Mouse (Mus musculus): ENCODE data around the gene Nek10.
"Not testable (repeated sequence)": the region's sequence is repeated elsewhere in the genome, so short reads cannot be mapped to it uniquely, and the experiment has no call there.

The Nek10 gene

GRCm38 (mm10) chr14:14984710-14985647, 181.8 kb downstream of the Nek10 start:
- peak; percentile 66 for DNase-seq (ENCODE audit: inconsistent ontology term)

GRCm38 (mm10) chr14:14987403-14987802, 184.2 kb downstream of the Nek10 start:
- DNase-seq (ENCODE audit: inconsistent ontology term) = no peak

GRCm38 (mm10) chr14:14991642-14992041, 188.4 kb downstream of the Nek10 start:
- DNase-seq (ENCODE audit: inconsistent ontology term) = no peak

GRCm38 (mm10) chr14:15011408-15011807, 208.2 kb downstream of the Nek10 start:
- DNase-seq (ENCODE audit: inconsistent ontology term) = no peak

GRCm38 (mm10) chr14:15014799-15015198, 211.6 kb downstream of the Nek10 start:
- DNase-seq (ENCODE audit: inconsistent ontology term) = no peak

- DNase-seq (ENCODE audit: inconsistent ontology term) = not testable (repeated sequence)
Measured at GRCm38 (mm10) chr14:15030626-15031025, 227.4 kb downstream of the Nek10 start.

GRCm38 (mm10) chr14:15034638-15035037, 231.4 kb downstream of the Nek10 start:
- not testable (repeated sequence) for DNase-seq (ENCODE audit: inconsistent ontology term)

- no peak for DNase-seq (ENCODE audit: inconsistent ontology term)
Measured at GRCm38 (mm10) chr14:15048186-15048585, 245.0 kb downstream of the Nek10 start.

- no peak for DNase-seq (ENCODE audit: inconsistent ontology term)
Measured at GRCm38 (mm10) chr14:15061496-15061895, 258.3 kb downstream of the Nek10 start.

Data from Muller cell, postnatal 12 days (primary cell).